Mouse (Mus musculus) right cerebral cortex, adult 2 months (tissue): ENCODE measurements at regions not wholly inside any gene's neighbourhood (a gene's known extent, or its start where the extent isn't known, plus 50 kb on each side); places are given as distances from the start of the nearest gene placed in this dataset.

Source experiments
- DNase-seq, 2 experiments: peaks; one replicate each; pipeline ENCODE4 v3.0.0; 2021 to 2022; ENCODE audit warnings: low spot score in 2 of 2

DNA sequence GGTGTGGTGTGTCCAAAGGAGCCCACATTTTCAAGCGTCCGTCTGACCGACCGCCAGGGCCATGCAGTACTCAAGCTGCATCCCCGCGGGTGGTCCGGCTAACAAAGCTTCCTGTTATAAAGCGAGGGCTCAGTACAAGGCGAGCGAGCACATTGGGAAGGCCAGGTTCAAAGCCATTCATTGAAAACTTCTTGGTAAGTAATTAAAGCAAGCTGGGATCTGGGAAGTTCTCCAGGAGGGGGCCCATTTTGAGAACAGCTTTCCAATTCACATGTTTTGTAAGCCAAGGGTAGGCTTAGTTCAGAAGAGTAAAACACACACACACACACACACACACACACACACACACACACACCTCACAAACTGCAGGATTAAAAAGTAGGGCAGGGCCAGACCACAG is 57.3 kb upstream of the Prep start:
- DNase-seq: no peak

DNA sequence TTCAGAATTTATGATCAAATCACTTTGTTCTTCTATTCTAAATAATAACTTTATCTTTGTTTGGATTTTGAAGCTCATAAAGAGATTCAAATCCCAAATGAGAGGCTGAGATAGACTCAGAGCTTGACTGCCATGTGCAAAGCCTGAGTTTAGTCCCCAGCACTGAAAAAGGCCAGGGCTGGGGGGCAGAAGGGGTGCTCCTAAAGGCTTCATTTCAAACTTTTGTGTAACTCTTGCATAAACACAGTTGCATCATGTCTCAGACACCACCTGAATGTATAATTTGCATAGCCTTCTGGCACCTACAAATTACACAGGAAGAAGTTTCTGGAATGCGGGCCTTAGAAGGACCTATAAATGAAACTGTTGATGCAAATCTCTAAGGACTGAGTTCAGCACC is 57.8 kb upstream of the Prep start:
- no peak for DNase-seq

GRCm38 (mm10) chr10:45004037-45004653 is 62.9 kb upstream of the Prep start:
- no peak for DNase-seq

GRCm38 (mm10) chr10:45003344-45003681 is 63.7 kb upstream of the Prep start:
- DNase-seq: no peak

DNA sequence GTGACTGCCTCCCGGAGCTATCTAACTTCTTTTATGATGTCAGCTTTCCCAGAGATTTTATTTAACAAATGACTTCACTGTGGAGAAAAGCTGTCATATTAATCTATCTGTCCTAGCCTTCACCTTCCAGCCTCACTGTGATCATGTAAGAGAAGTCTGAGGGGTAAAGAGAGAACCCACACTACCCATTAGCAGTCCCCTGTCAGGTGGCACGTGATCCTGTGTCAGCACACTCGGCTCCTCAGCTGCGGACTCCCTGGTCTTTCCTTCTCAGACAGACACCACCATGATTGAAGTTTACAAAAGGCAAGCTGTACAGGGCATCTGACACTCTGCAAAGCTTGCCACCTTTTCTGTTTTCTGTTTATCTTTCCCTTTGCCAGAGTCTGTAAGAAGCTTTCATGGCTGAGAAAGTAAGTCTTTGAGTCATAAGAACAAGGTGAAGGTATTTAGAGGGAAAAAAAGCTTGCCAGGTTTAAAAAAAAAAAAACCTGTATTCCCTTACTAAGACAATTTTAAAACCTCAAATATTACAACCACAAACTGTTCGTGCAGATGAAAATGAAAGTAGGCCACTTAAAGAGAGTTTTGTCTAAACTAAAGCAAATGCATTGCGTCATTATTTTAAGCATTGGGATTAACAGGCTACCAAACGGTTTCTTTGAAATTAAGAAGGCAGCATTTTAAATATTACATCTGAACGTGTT is 64.2 kb upstream of the Prep start:
- DNase-seq: no peak

DNA sequence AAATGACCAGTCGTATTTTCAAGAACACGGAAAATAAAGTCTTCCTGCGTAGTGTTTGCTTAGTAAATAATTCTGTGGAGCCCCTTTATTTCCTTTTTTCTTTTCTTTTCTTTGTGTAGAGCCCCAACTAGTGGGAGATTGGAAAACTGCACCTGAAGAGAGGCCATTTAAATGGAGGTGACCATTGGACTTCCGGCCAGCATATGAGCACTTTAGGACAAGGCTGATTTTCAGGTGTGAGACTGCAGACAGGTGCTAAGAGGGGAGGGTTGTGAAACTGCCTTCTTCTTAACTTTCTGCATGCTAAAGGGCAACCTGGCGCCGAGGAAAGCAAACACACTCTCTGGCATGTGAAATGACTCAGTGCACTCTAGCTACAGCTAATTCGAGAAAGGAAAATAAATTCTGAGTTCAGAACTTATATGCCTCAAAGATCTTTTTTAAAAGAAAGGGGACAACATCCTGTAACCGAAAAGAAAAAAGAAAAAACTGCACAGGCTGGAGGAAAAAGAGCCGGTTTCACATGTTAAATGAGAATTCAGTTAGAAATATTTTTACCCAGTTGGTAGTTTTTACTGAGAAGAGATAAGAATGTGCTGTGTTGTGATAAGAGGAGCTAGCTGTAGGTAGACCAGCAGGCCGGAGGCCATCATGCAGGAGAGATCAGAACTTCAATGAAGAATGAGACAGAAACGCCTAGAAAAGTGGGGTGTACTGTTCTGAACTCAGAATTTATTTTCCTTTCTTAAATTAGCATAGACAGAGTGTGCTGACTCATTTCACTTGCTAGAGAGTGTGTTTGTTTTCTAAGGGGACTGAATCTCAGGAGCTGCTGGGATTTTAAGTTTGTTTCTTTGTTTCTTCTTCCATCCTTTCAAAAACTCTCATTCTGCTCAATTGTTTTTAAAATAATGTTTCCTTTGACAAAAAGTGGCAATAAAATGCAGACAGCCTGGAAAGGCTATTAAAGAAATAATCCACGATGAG is 65.8 kb upstream of the Prep start:
- DNase-seq: peak; percentile 59

DNA sequence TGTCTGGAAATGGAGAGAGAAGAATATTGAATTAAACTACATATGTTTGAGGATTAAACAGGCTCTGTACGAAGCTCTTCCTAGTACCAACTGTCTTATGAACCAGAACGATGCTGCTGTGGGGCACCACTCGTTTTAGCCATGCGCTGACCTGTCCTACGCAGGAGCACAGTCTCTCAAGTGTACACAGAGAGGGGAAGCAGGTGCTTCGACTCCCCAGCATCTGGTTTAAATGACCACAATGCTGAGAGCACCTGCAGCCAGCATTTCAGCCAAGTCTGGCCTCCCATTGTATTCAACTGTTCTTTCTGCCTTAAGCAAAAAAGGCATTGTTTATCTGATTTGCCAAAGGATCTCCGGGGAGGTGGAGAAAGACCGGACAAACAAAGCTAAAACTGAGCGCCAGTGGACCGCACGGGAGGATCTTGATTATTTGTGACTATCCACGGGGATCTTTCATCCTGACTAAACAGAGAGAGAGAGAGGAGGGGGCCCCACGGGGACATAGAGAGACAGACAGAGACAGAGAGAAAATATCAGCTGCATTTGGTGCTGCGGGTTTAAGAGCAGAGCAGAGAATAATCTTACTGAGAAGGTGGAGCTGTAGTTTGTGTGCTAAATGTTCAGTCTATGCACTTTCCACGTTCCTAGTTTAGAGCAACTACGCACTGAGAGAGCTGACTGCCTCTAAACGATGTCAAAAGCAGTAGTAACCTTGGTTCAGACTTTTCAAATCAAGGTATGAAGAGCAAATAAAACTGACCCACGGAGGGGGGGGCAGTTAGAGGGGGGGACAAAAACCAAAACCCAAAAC is 66.8 kb upstream of the Prep start:
- no peak for DNase-seq

- no peak for DNase-seq
These were observed 69.1 kb upstream of the Prep start for GRCm38 (mm10) chr10:44997906-44998289.

DNA sequence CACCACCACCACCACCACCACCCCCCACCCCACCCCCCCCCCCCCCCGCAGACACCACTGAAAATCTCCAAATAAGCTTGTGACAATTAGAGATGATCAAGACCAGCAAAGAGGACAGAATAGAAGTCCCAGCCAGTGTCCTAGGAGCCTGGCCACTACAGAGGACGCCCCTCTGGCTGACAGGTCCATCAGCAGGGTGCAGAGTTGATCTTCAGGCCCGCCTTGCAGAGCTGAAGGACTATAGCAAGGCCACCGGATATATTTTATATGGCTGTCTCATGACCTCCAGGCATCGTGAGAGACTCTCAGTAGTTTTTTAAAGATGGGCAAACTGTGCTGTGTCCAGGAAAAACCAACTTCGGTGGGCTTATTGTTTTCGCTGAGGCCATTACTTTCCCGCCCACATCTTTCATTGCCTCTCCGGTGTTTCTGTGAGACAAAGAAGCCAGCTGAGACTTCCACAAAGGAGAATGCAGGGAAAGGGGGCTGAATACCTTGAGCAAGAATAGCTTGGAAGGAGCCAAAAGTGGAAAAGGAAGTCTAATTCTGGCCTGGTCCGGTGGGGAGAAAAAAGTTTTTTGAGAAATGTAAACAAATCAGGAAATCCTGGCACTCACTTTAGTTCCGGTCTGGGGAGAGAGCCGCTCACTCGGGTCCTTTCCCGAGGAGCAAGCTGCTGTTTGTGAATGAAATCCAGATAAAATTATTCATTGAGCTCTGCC is 69.7 kb upstream of the Prep start:
- no peak for DNase-seq

- no peak for DNase-seq
These were observed 71.2 kb upstream of the Prep start for GRCm38 (mm10) chr10:44995756-44996155.

GRCm38 (mm10) chr10:44994385-44995281 is 72.4 kb upstream of the Prep start:
- DNase-seq: no peak

DNA sequence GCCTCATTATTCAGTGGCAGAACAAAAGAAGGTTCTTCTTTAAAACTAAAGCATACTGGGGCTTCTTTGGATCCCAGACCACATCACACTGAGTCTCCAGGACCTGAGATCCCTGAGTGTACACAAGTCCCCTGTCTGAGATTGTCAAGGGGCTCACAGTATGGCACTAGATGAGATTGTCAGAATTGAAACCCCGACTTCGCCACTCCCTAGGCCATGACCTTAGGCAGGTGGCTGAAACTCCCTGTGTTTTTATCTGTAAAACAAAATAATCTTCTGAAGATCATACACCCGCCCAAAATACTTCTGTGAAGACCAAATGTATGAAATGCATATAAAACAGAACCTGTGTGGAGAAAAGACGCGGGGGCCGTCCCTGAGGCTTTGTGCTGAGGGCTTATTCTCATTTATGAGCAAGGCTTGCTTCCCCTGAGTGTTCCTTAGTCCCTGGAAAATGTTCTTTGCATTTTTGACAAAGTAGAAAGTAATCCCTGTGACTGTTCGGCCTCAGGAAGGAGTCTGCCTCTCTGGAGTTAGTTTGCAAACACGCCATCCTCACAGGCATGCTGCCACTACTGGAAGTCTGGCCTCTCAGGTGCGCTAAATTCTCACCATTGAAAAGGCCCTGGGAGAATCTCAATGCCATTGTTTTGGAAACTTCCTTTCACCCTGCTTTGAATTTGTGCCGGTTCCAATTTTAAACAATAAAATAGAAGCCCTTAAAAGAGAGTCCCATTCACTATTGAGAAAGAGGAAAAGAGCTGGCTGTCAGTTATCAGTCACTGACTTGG is 73.3 kb upstream of the Prep start:
- DNase-seq: no peak

DNA sequence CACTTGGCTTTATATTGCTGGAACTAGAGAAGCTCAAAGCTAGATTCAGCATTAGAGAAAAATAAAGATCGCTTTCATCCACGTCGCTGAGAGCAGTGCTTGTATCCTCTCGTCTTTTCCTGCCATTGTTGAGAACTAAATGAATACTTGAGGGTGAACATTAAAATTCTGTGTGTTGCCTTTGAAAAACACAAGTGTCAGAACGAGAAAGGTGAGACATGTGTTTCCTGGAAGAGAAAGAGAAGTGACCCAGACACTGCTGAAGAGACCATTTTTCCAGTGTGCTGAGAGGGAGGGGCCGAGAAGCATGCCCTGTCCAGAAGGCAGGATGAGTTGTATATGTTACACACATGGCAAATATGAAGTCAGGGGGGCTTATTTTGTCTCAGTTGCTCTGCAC is 77.5 kb upstream of the Prep start:
- DNase-seq: no peak

GRCm38 (mm10) chr10:44988756-44989155 is 78.2 kb upstream of the Prep start:
- DNase-seq: no peak

DNA sequence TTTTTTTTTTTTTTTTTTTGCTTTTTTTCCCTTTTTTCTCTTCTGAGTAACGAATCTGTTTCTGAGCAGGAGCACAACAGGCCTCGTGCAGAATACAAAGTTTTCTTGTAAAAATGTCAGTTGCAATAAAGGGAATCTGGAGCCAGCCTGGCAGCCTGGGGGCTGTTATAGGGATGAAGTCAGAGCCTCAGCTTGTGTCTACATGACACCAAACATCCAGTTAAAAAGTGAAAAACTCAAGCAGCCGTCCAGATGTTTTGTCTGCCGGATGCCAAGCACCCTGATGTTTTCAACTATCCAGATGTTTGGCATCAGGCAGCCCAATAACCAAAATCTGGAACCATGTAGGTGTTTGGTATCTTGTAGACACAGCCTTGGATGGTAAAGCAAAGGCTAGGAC is 79.4 kb upstream of the Prep start:
- no peak for DNase-seq

GRCm38 (mm10) chr10:44981913-44982312 is 85.1 kb upstream of the Prep start:
- DNase-seq: no peak

GRCm38 (mm10) chr10:44976815-44977214 is 90.2 kb upstream of the Prep start:
- DNase-seq: no peak

- no peak for DNase-seq
These were observed 95.1 kb upstream of the Prep start for GRCm38 (mm10) chr10:44971911-44972310.

GRCm38 (mm10) chr10:44959968-44960367 is 107.0 kb upstream of the Prep start:
- DNase-seq: no peak
